Mouse (Mus musculus) fibroblast of lung, adult 2 months (primary cell): ENCODE measurements at regions not wholly inside any gene's neighbourhood (a gene's known extent, or its start where the extent isn't known, plus 50 kb on each side); places are given as distances from the start of the nearest gene placed in this dataset.
"Not testable (repeated sequence)": the region's sequence is repeated elsewhere in the genome, so short reads cannot be mapped to it uniquely, and the experiment has no call there.

ENCODE experiments used
- DNase-seq: peaks from one replicate; pipeline ENCODE4 v3.0.0-alpha.2; 2011; ENCODE audit warnings: low read depth

DNA sequence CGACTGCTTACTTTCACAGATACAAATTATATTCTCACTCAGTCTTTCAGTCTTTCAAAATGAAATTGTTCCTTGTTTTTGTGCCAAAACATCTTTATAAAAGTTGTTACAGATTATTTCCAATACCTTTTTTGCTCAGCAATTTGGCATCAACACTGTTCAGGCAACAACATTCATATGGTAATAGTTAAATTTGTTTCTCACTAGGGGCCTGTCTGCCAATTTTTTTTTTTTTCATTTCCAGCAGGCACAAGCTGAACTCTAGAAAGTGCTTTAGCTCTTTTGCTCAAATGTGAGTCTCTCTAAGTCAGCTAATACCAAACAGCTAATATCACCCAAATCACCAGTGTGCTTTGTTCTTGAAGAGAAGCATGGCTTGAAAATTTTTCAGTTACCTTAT lies 199.4 kb downstream of the Antxr2 start:
- no peak for DNase-seq

DNA sequence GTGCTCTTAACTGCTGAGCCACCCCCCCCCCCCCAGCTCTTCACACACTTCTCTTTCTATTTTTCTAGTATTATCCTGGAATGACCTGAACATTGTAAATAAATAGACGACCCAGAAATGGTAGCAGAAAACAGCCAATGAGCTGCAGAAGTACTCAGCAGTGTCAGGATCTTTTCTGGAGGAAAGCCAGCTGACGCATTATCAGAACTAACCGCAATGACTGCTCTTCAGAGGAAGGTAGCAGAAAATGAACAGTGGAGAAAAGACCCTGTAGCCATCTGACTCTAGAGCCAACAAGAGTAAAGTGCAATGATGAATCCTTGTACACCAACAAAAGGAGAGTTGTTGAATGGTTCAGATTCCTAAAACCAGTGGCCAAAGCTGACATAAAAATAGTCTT lies 213.4 kb downstream of the Antxr2 start:
- DNase-seq: no peak

DNA sequence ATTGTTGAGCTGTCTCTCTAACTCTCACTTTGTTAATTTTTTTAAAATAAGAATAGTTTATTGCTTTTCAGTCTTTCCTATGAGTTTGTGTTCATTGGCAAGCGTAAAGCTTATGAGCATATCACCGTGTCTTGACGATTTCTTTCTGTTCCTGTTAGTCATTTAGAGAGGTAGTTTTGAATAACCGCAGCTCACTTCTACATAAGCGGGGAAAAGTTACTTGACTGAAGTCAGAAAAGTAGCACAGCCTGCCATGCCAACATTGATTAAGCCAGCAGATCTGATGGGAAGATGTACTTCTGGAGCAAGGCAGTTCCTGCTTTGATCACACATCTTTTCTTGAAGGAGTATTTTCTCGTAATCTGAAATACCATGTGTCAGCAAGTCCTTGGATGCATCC lies 215.5 kb downstream of the Antxr2 start:
- DNase-seq: no peak

DNA sequence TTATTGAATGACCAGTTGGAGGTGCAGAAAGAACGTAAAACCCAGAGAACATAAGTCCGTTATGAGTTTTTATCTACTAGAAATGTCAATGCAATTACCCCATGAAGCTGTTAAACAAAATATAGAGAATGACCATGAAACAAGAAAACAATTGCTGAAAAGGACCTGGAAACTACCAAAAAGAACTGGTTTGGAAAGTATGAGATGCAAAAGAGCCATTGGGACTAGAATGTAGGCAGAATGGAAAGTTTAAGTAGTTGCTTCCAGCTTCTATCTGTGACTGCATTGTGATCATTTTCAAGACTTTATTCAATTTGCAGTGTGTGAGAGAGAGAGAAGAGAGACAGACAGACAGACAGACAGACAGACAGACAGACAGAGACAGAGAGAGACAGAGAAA lies 216.1 kb downstream of the Antxr2 start:
- no peak for DNase-seq

DNA sequence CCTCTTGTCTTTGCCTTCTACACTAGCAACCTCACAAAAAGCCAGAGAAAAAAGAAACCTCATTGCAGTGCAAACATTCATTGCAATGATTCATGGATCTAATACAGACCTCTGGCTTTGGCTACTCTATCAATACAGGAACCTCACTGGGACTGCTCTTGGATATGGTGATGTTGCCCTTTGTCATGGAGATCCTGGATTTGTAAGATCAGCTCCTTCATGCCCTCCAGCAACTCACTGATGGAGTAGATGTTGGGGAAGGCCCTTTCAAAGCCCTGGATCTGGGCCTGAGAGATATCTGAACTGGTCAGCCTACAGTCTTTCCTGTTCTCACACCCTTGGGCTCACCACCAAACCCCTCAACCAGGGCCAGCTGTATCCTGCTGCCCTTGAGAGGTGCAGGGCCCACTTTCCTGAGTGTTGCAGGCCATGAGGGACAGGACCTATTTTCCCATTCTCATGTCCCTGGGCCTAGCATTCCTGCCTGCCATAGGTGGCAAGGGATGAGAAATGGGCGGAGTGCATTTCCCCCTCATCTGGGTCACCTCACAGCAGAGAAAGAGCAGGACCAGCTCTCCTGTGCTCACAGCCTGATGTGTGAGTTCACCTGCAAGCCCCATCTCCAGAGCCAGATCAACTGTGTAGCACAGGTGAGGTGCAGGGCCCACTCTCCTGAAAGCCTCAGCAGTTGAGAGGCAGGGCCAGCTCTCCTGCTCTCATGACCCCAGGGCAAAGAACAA lies 218.1 kb downstream of the Antxr2 start:
- no peak for DNase-seq

DNA sequence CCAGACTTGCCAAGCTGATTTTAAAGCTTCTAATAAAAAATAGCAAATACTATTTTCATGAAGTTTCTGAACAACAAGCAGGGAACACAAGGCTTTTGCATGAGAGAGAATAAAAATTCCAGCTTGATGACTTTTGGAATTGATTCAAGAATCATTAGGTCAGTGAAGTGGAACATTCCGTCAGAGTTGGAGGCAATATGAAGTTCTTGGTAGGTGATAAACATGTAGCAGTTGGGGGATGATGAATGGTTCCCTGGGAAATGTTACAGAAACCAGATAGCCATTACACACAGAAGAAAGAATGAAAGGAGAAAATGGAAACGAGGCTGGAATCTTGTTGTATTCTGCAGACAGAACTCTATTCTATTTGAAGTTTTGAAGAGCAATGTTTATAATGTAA lies 221.8 kb downstream of the Antxr2 start:
- no peak for DNase-seq

DNA sequence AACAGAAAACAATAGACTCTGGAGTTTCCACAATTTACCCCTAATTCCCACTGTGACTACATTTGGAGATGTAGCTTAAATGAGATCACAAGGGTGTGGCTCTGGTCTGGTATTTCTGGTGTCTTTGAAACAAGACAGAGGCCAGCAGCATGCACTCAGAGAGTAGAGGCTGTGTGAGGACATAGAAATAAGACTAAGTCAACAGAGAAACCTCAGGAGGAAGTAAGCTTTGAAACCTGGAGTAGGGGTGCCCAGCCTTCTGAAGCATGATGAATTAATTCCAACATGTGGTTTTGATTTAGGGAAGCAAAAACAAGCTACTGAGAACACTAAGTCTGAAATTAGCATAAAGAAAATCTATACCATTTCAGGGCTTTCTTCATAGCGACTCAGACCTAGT lies 223.7 kb downstream of the Antxr2 start:
- no peak for DNase-seq

DNA sequence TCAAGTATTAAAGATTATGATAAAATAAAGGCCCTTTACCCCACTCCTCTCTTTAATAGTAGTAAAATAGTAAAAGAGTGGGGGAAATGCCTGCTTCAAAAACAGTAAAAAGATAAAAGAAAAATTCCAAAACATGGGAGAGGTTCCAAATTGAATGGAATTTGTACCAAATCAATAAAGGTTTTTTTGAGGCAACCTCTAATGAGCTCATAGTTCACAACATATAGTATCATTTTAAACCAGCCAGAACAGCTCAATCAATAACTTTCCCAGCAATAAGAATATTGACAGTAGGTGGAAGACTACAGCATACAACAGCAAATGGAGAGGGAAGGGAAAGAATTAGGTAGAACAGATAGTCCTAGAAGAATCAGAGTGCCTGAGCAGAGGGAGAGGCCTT lies 224.1 kb downstream of the Antxr2 start:
- DNase-seq: no peak

DNA sequence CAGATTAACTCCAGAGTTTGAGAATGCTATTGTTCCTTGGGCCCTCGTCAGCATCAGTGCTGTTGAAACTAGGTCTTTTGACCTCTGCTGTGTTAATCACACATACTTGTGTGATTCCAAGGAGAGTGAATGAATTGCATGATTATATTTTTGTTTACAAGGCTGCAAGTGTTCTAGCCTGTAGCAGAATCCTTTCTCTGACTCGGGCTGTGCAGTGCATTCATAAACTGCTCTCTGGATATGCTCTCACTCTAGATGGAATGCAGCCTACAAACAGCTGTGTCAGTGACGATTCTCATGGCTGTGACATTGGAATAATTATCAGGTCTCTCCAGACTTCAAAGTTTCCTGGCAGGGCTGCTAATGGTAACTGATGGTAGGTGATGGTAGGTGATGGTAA lies 230.8 kb downstream of the Antxr2 start:
- DNase-seq: no peak

DNA sequence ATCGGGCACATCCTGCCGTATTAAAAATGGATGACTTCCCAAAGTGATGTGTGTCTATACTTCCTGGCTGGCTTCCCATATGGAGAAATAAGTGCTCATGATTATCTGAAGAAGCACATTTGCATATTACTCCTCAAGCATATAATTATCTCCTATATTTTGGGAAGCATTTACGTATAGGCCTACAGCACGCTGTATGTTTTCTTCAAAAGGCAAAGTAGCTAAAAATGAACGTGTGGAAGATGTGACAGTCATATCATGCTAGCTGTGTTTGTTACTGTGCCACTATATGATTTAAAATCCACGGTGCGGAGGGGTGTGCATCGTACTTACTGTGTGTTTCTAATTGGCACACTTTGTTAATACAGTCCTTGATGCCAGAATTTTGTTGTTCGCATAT lies 242.7 kb downstream of the Antxr2 start:
- no peak for DNase-seq

DNA sequence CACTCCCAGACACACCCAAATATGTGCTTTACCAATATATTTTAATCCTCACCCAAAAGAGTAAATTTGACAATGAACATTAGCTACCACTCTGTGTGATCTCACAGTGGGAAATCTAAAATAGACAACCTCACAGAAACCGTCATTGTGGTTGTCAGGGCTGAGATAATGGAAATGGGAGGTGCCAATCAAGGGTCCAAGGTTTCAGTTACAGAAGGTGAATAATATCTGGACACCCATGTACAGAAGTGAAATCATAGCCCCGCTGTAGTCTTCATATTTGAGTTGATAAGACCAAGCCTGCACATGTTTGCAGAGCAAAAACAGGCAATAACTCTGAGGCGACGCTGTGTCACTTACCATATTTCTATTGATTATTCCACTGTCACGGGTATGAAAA lies 243.8 kb downstream of the Antxr2 start:
- no peak for DNase-seq

DNA sequence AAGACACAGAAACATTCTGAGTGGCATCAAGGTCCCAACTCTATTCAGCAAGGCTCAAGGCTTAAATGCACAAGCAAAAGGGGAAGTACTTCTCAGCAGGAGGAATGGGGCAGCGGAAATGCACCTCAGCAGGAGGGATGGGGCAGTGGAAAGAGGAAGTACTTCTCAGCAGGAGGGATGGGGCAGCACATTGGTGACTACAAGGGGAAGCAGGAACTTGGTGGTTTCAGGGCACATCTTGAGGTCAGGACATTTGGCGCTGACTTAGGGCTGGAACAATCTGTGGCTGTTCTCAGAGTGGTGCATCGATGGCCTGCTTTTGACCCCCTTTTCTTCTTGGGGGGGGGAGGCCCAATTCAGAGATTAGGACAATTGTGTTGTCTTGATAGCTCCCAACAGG lies 255.7 kb downstream of the Antxr2 start:
- not testable (repeated sequence) for DNase-seq

DNA sequence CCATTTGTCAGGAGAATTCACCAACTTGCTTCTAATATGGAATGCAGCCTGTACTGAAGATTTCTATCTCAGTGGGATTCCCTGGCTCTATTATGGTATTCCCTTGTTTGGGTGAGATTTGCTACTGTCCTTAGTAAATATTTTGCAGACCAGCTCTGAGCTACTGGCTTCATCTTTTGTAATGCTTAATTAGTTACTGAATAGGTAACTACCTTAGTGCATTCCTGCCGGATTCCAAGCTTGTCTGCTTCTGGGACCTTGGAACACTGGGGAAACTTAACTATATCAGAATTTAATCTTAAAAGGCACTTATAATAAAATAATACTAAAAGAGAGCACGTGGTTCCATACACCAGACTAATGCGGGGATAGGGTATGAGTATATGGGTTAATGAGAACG lies 257.4 kb downstream of the Antxr2 start:
- not testable (repeated sequence) for DNase-seq

DNA sequence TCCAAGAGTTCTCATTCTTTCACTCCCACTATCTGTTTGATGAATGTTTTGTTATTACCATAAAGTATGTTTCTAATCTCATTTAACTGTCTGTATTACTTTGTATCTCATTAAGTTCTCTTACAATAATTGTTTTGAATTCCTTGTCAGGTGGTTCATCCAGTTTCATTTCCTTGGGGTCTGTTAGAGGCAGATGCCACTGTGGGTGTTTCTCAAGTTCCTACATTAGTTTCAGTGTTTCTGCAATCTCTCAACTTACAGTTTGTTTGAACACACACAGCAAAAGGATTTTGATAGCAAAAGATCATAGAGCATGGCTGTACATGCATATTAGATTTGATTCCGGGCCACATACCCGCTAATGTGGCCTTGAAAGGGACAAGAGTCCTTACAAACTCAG lies 280.5 kb upstream of the Gk2 start:
- no peak for DNase-seq

DNA sequence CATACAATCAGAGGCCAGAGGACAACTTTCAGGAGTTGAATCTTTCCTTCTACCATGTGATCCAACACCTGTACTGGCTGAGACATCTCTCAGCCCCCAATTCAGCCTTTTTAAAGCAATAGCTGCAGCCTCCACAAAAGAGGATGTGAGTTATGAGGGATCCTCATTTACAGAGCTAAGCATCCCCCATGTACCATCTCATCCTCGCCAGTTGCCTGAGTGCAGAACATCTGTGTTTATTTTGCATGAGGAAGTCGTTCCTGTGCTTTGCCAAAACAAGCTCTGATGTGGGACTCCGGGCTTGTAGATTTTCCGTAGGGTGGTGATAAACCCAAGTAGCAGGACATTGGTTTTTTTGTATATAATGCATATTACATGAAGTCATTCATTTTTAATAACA lies 274.1 kb upstream of the Gk2 start:
- no peak for DNase-seq

DNA sequence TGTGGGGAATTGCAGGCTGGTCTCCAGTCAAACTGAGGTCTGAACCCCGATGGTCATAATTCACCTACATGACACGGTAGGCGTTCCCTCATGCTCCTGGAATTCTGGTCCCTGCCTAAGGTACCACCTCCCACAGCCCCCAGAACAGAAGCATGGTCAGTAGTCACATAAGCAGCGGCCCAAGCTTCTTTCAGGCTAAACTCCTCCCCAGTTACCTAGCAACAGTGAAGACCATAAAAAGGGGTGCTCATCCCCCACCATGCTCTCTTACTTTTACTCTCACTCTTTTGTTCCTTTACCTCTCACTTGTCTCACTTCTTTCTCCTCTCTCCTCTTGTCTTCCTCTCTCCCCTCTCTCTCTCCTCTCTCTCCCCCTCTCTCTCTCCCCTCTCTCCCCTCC lies 262.5 kb upstream of the Gk2 start:
- DNase-seq: not testable (repeated sequence)

DNA sequence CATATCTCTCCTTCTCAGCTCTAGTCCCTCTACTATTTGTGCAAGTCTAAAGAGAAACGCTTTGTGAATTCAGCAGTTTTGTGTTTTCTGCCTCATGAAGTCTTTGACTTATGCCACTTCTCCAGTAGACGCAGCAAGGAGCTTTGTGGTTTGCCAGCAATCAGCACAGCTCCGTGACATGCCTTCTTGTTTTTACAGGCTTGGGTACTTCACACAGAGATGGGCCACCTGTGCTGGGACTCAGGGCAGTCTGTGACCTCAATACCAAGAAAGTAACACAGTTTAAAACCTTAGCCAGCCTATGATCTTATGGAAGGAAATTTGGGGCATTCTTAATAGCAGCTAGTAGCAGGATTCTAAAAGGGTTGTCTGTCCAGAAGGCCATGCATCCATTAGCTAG lies 248.4 kb upstream of the Gk2 start:
- no peak for DNase-seq

DNA sequence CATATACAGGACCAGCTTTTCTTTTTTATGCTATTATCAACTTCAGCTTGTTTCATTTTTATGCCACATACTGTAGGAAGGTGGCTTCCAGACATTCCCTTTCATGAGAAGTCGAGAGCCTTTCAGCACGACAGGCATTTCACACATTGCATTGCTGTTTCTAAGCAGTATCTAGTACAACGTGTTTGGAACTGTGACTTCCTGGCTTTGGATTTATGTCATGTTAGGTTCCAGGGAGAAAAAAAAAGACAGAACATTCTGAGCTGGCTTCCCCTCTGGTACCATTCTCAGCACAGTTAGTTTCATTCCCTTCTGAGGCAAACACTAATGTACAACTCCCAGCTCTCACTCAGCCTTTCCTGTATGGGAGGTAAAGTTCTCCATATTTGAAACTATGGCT lies 243.7 kb upstream of the Gk2 start:
- DNase-seq: no peak

DNA sequence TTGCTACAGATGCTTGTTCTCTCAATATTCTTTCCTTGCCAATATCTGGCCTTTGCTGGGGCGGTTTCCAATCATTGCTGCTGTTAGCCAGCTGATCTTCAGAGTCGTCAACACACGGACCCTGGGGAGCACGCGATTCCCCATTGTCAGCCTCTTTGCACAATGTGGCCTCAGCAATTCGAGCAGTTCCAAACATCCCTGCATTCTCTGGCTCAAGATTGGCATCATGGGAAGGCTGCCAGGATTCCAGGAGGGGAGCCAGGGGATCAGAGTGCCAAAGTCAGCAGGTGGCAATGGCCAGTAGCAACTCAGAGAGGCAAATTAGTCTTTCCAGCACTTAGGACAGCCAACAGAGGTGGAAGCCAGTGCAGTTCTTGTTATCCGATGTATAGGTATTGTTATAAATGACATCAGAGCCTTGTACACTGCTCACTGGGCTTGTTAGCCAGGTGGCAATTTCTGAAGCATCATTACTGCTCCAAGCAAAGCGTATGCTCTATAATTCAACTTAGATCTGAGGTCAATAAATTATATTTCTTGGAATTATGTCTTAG lies 240.8 kb upstream of the Gk2 start:
- no peak for DNase-seq

DNA sequence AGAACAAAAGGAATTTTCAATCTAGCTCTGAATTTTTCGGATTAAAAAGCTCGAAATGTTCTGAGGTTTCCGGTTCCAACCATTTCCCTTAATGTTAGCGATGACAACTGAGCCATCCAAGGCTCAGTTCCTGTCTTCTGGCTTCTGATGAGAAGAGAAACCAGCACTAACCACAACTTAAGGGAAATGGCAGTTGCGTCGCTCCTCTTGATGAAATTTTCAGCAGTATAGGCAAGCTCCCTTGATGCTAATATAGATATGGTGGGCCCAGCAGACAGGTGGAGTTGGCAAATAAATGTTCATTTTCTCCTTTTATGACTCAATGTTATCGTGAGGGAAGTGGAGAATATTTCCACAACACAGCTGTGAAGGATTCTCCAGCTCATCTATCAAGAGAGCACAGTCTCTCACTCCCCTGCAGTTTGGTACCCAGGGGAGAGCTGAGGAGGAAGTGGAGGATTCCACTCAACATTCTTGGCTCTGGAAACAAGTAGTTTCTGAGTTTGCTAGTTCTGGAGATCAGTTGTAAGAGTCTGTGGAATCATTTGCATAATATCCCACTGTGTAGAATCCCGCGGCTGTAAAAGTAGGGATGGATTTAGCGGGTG lies 236.6 kb upstream of the Gk2 start:
- no peak for DNase-seq

DNA sequence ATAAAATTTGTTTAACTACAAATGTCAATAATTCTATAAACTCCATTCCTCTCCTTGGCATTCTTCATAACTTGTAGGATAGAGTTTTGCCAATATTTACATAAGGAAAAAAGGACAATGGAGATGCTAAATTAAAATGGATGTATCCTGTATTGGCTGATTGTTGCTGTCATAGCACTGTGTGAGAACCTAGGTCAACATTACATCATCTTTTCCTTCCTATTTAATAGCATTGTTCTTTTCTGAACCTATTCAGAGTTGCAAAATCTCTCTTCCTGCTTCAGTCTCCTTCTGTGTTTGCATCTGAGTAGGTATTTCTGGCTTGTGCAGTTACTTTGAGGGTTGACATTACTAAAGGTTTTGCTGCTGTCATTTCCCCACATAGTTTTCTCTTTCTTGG lies 228.6 kb upstream of the Gk2 start:
- no peak for DNase-seq

DNA sequence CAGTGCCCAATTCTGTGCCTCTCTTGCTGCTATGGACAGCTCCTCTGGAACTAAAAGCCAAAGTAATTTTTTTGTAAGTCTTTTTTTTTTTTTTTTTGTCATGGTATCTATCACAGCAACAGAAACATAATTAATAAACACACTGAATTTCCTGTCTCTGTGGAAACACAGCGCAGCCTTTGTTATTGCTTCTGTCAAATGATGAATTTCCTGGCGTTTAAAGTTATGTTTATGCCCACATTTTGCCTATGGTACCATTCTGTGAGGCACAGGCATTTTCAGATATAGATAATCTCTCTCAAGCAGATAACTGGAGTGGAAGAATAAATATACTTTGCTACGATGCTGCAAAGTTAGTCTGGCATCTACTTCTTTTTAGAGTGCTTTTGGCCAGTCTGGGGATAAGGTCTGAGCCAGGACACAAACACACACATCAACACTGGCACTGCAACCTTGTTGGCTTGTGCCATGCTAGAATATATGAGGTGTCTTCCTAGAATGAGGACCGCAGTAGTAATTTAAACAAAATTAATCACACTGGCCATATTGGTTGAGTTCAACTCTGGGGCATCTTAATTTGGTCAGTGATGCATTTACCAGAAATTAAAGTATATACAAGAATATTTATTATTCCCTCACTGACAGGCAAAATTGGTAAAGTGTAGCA lies 227.9 kb upstream of the Gk2 start:
- DNase-seq: no peak

DNA sequence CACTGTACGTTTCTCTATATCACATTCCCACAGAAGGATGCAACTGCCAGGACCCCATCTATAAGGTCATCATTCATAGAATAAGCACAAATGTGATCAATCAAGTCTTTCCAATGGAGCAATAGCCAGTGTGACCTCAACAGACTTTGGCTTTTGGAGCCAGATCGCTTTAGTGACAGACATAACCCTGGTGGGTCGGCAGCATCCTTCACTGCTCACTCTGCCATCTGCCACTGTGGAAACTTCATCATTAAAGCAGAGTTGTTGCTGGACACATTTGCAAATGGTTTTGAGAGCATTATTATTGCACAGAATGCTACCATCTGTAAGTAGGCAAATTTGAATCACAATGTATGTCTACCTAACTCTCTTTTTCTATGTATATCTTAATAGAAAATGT lies 212.9 kb upstream of the Gk2 start:
- no peak for DNase-seq
